Mouse (Mus musculus) cerebellum, postnatal 25 days (tissue): ENCODE results near the gene Mkrn1.
"Not testable (repeated sequence)": the region's sequence is repeated elsewhere in the genome, so short reads cannot be mapped to it uniquely, and the experiment has no call there.

ENCODE experiments used
- DNase-seq, 2 experiments: peaks; one replicate each; pipeline ENCODE4 v3.0.0; 2021; ENCODE audit warnings: mixed read lengths in 2 of 2

The Mkrn1 gene

DNA sequence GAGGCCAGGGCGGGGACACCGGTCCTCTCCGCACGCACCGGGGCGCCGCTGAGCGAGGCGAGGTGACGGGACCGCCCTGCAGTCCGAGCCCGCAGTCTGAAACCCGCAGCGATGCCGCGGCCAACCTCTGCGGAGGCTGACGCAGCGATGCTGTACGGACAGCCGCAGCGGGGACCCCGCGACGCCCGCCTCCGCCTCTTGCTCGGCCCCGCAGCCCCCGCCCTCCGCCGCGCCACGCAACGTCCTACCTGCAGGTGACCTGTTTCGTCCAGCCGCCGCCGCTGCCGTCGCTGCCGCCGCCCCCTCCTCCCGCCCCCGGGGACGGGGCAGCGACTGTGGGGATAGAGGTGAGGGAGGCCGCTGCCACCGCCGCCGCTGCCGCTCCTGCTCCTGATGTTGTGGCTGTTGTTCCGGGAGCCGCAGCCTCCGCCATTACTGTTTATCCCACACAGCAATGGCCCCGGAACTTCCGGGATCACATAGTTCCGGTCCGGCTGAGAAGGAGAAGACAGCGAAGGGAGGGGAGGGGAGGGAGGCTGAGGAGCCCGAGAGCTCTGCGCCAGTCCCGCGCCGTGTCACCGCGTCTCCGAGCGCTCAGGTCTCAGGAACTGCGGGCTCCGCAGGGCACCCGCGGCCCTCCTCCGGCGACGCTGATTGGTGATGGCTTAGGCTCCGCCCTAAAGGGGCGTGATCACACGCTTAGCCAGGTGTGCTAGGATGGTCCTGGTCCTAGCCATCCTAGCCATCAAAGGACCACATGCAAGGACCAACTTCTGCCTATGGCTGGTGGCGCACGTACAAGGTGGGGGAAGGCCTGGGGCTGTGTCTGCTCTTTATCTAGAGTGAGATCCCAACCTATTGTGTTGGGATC lies at the start of gene Mkrn1:
TSS of gene Mkrn1 (minus strand) at position 612 of the 871 bp plus-strand sequence.
- DNase-seq = peak; percentile 94 to 96

- no peak for DNase-seq
Observed at GRCm38 (mm10) chr6:39469427-39469826, 49.2 kb upstream of the Mkrn1 start.

DNA sequence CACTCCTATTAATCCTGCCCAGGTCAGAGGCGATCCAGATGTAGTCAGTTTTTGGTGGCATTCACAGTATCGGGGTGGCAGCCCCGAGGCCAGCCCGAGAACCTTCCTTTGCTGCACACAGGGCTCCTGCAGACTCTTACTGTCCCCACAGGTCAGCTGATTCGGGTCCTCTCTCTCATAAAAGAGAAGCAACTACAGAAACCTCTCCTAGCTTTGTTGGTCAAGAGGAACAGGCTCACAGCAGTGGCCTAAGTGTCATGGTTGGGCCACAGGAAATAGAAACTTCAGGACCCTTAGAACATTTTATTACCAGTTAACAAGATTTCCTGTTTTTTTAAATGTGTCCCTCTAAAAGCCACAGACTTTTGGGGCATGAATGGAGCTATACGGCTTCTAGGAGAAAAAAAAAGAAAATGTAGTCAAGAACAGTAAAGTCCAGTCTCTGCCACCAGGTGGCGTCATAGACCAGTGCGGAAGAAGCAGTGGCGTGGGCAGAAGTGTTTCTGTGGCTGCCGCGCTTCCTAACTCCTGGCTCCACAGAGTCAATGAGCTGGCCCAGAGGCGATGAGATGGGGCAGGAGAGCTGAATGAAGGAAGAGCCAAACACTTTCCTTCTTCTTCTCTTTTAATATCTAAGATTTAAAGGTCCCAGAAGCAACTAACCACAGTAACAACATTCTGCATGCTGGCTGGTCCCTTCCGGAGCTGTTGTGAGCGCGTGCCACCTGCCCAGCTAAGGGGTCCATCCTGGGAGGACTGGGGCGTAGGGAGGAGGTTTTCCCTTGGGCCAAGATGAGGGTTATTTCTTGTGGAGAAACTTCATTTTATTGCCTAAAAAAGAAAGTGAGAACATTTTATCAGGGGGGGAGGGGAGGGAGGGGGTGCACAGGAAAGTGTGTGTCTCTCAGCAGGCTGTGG lies 42.6 kb upstream of the Mkrn1 start:
- DNase-seq = peak; percentile 85 to 91

DNA sequence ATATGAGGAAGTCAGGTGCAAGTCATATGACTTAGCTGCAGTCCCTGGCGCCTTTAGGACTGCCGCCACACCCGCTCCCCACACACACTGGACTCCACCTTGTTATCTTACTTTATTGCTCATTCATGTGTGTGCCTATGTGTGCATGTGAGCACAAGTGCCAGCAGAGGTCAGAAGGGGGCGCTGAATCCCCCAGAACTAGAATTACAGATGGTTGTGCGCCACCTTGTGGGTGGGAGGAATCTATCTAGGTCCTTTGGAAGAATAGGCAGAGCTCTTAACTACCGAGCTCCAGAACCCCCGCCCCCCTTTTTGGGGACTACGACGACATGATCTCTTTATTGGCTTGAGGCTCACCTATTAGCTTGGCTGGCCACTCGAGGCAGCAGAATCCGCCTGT lies 39.8 kb upstream of the Mkrn1 start:
- no peak for DNase-seq

DNA sequence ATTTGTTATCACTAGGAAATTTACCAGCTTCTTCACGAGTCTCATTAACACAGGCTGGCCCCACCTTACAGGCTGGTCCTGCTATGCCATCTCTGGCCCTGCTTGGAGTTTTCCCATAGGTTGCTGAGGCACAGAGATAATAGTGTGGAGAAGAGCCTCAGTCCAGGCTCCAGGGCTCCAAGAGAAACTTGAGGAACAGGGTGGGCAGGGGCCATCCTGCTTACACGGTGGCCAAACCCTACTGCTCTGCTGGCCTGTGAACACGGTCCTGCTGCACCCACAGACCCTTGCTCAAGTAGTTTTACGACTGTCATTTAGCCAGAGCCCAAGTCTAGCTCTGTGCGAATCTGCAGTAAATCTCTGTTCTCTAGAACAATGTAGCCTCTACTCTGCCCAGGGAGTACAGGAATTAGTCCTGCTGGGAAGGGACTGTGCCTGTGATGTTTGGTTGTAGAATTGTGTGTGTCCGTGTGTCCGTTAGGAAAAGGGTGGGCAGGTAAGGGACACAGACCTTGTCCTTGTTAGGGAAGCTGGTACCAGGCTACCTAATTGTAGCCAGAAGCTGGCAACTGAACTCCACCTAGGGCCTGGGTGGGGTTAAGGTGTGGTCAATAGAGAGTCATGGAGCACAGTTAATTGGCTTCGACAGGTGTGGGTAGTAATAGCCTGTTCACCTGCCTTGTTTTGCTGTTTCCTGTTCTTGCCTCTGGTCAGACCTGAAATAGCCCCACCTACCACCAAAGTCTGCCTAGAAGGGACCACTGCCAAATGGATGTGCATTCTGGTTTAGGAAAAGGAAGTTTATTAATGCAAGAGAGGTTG lies 35.3 kb upstream of the Mkrn1 start:
- DNase-seq = no peak

DNA sequence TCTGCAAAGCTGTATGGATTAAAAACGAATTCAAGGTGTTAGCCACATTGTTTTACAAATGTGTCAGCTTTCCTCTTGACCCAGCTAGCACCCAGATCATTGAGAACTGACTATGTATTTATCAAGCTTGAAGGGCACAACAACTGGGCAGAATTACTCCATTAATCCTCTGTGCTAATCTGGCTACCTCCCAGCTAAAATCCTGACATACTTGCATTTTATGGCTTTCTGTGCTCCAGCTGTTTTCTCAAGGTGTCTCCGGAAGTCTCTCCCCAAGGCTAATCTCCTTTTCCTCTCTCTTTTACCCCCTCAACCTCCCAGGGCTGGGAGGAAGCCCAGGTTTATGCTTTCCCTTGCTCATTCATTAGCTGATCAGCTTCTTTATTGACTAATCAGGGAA lies 34.4 kb upstream of the Mkrn1 start:
- no peak for DNase-seq

DNA sequence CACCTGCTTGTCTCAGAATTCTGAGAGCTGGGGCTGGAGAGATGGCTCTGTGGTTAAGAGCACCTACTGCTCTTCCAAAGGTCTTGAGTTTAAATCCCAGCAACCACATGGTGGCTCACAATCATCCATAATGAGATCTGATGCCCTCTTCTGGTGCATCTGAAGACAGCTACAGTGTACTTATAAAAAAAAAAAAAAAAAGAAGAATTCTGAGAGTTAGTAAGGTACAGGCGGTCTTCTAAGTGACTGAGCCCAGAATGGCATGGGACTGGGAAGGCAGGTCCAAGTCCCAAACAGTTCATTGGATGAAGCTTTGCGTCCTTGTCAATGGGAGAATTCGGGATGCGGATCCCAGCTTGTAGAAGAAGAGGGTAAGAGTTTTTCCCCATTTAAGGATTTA lies 33.3 kb upstream of the Mkrn1 start:
- no peak for DNase-seq

GRCm38 (mm10) chr6:39451033-39451432 lies 30.8 kb upstream of the Mkrn1 start:
- DNase-seq = no peak

GRCm38 (mm10) chr6:39450580-39450979 lies 30.3 kb upstream of the Mkrn1 start:
- DNase-seq = no peak

DNA sequence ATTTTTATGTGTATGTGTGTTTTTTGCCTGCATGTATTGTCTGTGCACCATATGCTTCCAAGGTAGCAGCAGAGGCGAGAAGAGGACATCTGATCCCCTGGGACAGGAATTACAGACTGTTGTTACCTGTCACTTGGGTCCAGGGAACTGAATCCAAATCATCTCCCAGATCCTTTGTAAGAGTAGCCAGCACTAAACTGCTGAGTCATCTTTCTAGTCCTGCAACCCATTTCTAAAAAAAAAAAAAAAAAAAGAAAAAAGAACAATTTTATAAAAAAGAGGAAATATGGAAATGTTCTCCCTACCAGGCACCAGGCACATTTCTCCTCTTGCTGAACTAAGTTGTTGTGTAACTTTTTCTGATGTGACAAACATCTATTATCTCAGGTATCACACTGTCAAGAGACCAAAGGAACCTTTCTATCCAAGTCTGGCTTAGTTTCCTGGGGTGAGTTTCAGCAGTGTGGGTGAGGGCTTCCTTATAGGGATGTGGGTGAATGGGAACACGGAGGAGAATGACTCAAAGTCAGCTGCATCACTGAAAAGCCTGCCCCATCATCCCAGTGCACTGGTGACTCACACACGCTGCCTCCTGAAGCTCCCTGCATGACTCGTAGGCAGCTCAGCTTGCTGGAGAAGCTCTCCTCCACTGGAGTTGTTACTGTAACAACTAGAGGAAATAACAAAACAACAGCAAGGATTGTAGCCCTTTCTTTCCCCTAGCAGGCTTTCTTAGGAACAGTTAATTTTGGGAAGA lies 27.3 kb upstream of the Mkrn1 start:
- DNase-seq = no peak

GRCm38 (mm10) chr6:39445801-39446572 lies 25.7 kb upstream of the Mkrn1 start:
- no peak for DNase-seq

DNA sequence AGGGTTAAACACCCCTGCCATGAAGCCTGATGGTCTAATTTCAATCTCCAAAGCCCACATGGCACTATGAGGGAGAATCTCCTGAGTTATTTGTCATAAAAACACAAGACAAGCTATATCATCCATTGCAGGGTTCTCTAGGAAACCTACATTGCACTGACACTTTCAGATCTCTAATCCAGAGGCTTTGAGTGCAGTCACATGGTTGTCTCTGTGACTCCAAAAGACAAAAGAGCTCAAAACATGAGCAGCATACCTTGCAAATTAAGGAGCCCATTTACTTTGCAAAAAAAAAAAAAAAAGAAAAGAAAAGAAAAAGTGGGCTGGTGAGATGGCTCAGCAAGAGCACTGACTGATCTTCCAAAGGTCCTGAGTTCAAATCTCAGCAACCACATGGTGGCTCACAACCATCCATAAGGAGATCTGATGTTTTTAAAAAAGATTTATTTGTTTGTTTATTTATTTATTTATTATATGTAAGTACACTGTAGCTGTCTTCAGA lies 22.6 kb upstream of the Mkrn1 start:
- no peak for DNase-seq

GRCm38 (mm10) chr6:39440207-39440606 lies 19.9 kb upstream of the Mkrn1 start:
- DNase-seq = no peak

- not testable (repeated sequence) for DNase-seq
Observed at GRCm38 (mm10) chr6:39437519-39437918, 17.3 kb upstream of the Mkrn1 start.

- DNase-seq = no peak
Observed at GRCm38 (mm10) chr6:39435875-39436274, 15.6 kb upstream of the Mkrn1 start.

DNA sequence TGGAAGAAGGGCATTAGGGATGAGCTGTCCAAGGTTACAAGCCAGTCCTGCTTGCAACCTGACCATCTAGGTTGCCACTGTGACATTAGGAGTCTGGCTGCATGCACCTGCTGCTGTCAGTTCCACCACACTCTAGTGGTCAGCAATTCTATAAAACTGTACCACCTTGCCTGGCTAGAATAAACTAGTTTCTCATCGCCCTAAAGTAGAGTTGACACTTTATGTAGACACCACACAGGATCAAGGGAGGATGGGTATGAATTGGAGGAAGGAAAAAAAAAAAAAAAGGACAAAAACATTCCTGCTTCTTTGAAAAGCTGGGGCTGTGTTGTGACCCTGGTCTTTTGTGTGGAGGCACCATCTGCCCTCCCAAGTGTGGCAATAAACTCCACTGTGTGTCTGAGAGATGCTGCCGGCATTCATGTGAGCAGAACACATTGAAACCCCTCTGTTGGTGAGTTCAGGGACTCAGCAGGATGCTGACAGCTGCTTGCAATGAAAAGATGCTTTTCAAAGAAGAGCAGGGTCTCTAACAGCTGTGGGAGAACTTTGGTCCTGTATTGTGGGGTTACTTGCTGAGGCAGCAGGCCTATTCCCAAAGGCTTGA lies 14.7 kb upstream of the Mkrn1 start:
- DNase-seq = no peak

GRCm38 (mm10) chr6:39434111-39434885 lies 14.0 kb upstream of the Mkrn1 start:
- no peak for DNase-seq

GRCm38 (mm10) chr6:39433701-39434100 lies 13.4 kb upstream of the Mkrn1 start:
- no peak for DNase-seq

- no peak for DNase-seq
Observed at GRCm38 (mm10) chr6:39433174-39433573, 12.9 kb upstream of the Mkrn1 start.

DNA sequence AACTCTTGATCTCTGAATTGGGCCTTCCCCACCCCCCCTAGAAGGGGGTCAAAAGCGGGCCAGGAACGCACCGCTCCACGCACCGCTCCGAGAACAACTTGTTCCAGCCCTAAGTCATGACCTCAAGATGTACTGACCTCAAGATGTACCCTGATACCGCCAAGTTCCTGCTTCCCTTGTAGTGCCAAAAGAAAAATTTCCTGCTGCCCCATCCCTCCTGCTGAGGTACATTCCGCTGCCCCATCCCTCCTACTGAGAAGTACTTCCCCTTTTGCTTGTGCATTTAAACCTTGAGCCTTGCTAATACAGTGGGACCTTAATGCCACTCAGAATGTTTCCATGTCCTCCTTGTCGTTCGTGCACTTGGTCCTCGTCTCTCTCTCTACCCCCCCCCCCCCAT lies 10.5 kb upstream of the Mkrn1 start:
- DNase-seq = no peak
